Mouse (Mus musculus): Measurements from ENCODE around the gene Npff.

Npff gene

DNA sequence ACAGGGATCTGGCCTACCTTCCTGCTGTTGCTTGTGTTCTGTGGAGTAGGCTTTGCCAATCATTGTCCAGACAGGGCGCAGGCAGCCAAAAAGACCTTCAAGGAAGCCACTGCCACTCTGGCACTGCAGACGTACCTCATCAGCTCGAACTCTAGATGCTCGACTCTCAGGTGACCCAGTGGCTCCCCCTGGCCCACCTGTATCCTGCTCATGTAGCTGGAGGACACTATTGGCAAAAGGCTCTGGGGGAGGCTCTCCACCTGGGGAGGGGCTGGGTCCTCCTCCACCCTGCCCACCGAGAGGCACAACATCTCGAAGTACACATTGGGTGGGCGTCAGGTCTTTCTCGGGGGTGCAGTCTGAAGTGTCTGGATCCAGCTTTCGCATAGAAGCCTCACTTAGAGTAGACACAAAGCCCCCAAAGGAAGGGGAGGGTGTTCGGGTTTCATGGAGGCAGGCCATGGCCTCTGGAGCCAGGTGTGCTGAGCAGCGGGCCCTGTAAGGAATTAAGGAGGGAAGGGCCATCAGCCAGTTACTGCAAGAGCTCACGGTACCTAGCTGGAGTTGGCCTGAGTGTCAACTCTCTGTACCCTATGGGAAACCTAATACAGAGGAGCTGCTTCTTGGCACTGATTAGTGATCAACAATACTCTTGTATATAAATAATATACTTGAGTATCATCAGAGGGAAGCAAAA is 19.5 kb downstream of the Npff start:
- DNase-seq (ENCODE audit: low read depth in 2 of 2, low spot score in 2 of 2): no peak

DNA sequence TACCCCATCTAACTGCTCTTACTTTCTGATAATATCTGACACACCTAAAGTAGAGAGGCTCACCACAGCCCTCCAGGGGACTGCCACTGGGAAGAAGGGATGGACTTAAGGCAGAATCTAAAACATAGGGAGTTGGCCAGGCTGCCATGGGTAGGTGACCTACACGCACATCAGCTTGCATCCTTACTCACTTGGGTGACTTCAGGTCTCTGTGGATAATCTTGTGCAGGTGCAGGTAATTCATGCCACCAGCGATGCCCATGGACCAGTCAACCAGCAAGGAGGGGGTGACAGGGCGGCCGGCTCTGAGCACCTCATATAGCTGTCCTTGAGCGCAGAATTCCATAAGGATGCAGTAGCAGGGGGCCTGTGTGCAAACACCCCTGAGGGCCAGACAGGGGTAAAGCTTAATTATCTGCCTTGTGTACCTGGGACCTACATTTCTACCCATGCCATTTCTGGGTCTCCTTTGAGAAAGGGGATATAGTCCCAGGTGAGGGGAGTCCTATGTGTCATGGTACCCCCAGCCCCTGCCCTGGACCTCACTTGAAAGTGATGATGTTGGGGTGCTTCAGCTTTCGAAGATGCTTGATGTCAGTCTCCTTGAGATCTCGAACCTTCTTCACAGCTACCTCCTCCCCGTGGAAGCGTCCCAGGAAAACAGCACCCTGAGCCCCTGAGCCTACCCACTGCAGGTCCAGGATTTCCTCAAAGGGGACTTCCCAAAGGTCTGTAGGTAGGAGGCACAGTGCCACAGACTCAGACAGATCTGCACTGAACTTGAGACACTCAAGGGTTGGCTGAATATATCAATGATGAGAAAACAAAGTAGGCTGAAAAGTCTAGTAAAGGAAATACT is 20.6 kb downstream of the Npff start:
- DNase-seq (ENCODE audit: low read depth in 2 of 2, low spot score in 2 of 2): no peak

DNA sequence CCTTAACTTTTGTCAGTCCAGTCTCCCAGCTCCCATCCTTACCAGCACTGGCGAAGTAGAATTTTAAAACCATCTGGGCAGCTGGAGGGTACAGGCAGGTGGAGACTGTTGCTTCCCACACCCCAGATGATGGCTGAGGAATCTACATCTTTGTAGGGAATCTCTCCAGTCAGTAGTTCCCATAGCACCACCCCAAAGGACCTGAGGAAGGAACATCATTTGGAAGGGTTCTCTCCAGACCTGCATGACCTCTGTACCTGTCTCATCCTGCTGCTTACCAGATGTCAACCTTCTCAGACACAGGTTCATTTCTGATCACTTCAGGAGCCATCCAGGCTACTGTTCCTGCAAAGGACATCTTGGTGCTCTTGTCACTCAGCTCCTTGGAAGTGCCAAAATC is 21.3 kb downstream of the Npff start, which contains the start of gene Gm10337:
Gm10337 (plus strand) TSS at position 276 of the 400 bp plus-strand sequence.
- no peak for DNase-seq (ENCODE audit: low read depth in 2 of 2, low spot score in 2 of 2)

DNA sequence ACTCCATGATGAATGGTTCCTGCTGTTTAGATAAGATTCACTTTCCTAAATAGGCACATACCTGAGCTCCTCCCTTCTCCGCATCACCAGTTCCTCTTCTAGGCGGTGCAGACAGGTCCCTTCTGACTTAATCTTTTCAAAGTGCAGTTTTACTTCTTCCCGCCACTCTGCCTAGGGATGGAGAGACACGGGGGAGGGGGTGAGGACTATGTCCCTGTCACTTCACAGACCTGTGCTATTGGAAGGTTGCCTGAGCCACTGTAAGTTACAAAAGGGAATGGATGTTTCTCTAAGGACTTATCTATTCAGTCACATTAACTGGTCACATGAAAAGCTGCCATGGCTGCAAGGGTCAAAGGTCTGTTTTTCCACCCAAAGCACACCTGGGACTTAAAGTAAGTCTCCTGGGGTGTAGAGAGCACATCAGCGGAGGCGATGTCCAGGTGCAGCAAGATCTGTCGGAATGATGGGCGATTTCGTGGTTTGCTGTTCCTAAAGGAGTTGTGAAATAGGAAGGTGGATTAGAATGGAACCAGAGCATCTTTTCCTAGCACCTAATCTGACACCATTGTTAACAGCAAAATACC is 22.4 kb downstream of the Npff start:
- no peak for DNase-seq (ENCODE audit: low read depth in 2 of 2, low spot score in 2 of 2)

DNA sequence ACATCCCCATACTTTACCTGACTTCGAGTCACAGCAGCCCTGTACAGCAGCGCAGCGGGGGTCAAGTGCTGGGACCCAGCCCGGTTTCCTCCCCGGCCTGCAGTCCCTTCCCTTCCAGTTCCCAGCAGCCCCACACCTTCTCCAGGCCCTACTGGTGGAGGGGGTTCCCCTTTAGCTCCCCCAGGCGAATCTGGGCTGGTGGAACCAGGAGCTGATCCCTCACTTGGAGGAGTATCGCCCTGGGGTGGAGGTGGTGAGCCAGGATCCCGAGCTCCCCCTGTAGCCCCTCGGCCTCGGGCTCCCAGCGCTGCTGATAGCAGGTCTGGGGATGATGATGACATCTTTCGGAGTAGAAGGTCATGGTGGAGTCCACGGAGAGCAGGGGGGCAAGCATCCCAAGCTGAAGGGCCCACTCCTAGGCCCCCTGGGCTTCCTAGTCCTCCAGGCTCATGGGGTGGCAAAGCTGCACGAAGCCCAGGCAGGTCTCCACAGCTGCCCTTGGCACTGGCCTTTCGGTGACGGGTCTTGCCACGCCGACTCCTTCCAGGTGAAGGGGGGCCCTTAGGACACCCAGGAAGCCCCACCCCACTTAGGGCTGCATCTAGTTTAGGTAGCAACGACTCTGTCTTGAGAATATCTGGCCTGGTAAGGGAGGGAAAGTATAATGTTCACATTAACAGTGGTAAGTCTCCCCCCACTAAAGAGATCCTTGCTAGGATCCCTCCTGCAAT is 23.5 kb downstream of the Npff start:
- DNase-seq (ENCODE audit: low read depth in 2 of 2, low spot score in 2 of 2): no peak

DNA sequence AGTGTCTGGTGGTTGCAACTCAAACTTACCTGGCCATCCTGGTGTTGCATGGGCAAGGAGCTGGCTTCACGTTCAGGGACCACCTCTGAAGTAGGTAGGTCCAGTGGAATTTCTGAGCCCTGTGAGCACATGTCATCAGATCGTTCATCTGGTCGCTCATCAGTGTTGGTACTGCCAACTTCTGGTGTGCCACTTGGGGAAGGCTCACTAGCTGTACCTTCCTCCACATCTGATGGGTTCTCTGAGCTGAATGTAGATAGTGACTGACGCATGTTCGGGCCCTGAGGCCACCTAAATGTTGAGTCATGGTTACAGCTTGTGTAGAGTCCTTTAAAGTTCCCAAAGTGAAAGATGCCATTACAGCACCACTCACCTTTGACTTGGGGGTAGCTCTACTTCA is 24.3 kb downstream of the Npff start:
- DNase-seq (ENCODE audit: low read depth in 2 of 2, low spot score in 2 of 2): no peak

DNA sequence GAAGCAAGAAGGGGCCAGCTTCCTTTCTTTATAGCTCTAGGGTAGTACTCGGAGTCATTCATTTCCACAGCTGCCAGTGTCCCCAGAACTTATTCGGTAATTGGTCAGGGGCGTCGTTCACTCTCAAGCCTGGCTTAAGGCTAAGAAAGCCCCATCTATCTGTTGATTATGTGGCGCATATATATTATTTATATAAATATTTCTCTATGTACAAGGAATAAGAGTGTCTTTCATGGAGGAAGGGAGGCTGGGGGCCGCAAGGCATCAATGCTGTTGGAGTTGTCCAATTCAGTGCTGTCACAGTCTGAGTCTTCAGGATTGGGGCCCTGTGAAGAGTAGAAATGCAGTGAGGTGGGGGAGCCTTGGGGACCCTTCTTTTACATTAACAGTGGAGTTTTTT is 24.9 kb downstream of the Npff start:
- no peak for DNase-seq (ENCODE audit: low read depth in 2 of 2, low spot score in 2 of 2)

DNA sequence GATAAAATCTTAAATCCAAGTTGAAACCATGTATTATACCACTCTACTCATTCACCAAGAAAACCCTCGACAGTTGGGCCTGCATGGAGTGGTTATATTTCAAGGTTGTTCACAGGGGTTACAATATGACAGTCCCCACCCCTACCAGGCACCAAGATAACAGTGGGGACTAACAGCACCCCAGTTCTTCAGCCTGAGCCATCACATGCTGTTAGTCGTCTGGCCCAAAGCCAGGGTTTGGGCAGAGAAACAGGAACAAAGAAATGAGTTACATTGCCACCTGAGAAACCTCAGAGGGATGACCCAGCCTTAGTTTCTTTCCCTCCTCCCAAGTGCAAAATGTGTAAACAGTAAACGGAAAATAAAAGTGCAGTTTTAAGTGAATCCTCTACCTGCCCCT is 25.4 kb downstream of the Npff start:
- no peak for DNase-seq (ENCODE audit: low read depth in 2 of 2, low spot score in 2 of 2)

DNA sequence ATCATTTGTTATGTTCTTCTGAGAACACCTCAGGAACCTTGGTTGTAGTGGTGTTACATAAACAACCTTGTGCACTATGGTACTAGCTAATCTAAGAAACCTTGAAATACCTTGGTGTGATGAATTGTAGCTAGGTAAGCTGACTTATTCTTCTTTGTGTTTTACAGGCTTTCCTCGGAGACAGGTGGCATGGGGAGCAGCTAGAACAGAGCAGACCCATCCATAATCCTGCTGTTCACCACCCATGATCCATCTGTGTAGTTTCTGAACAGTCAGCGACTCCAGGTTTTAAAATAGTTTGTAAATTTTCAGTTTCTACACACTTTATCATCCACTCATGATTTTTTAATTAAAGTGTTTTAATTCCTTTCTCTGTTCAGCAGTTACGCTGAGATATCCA is 26.4 kb downstream of the Npff start:
- DNase-seq (ENCODE audit: low read depth in 2 of 2, low spot score in 2 of 2): no peak

DNA sequence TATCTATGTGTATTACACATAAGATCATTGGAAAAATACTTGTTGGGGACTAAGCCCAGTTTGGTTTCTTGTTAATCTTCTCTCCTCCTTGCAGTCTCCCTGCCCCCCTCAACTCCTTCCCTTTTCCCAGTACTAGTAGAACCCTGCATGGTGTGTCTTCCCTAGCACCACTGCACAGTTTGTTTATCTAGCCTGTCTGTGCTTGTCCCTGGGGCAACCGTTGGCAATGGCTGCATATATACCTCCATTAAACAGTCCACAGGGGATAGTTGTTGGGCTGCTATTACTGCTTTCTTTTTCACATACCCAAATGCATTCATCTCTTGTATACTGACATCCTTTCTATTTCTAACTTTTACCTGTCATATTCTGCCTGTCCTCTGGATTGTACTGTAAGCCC is 37.1 kb downstream of the Npff start:
- no peak for DNase-seq (ENCODE audit: low read depth in 2 of 2, low spot score in 2 of 2)

DNA sequence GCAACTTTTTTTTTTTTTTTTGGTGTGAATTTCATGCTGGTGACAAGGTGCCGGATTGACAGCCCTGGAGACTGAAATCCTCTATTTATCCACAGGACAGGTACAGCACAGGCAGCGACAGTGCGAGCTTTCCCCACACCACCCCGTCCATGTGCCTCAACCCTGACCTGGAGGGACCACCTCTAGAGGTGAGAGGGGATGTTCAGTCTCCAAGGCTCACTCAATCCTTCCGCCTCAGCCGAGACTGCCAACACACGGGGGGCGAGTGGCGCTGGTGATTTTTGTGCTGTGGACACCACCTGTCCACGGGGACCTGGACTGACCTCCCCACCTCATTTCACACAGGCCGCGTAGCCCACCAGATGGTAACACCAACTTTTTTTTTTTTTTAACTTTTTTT is 38.9 kb downstream of the Npff start:
- no peak for DNase-seq (ENCODE audit: low read depth in 2 of 2, low spot score in 2 of 2)

DNA sequence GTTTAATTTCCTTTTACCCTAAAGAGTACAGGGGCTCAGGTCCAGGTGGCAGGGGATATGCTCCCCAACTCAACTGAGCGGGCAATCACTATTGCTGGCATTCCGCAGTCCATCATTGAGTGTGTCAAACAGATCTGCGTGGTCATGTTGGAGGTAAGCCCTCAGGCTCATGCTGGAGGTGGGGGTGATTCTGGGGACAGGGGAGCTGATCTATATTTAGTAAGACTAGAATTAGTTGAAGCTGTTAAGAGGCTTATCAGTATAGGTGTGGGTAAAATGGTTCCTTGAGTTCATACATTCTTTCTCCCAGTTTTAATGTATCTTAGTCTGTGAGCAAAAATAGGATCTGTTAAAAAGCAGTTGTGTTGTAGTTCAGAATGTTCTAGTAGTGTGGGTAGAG is 41.6 kb downstream of the Npff start:
- DNase-seq (ENCODE audit: low read depth in 2 of 2, low spot score in 2 of 2): no peak

DNA sequence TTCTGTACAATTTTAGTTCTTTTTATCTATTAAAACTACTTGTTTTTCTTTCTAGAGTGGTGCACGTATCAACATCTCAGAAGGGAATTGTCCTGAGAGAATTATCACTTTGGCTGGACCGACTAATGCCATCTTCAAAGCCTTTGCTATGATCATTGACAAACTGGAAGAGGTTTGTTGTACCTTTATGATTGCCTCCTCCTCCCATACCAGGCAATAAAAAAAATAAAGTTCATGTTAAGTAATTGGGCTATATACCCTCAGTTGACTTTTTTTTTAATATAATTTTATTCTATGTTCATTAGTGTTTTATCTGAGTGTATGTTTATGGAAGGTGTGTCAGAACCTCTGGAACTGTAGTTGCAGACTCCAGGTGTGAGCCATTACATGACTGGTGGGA is 50.2 kb downstream of the Npff start:
- DNase-seq (ENCODE audit: low read depth in 2 of 2, low spot score in 2 of 2): no peak

Data from CD8-positive naive resting alpha-beta T cell, adult 2 months (primary cell).